Mouse (Mus musculus): ENCODE data around the gene Ifit2. TPM values are rescaled to one million over a fixed set of nuclear protein-coding genes. Genes with fewer than 3 reads are reported as not detected.

Gene Ifit2
- total and polyA plus RNA-seq, 2 experiments from 2014 or later = 5.6 to 8.3 TPM

DNA sequence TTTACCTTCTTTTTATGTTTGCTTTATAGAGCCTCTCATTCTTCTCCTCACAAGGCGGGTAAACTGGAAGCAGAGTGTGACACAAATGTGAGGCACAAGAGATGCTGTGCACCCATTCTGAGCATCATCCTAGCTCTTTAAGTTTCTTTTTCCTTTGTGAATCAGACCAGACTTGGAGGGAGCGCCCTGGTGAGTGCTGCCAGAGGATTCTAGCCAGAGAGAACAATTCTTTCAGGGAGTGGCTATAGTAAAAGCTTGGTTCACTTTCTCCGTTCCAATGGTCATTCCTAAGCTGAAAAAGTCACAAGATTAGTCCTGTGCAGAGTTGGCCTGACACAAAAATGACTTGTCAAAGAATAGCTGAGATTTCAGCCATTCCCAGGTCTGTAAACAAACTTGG, 6.1 kb downstream of the Ifit2 start:
- Histone ChIP-seq H3K36me3 (ENCODE audit: insufficient read depth, low read length) (no peaks in the 10 kb centered on the region), H3K4me3 (ENCODE audit: low read length) (no peak overlapping the region), H3K9me3 (ENCODE audit: low read length) (no peaks in the 10 kb centered on the region), H3K4me1 (ENCODE audit: insufficient read depth, low read length) (no peaks in the 10 kb centered on the region), H3K27me3 (ENCODE audit: insufficient read depth, low read length) (no peaks in the 10 kb centered on the region), H3K4me2 (ENCODE audit: low read depth, low read length) (no peak overlapping the region), H3K9ac (replicated peaks; ENCODE audit: low read length) (no peak overlapping the region), H3K27ac (no peak overlapping the region)
- DNase-seq (ENCODE audit: low spot score) (no peak), ATAC-seq (no peak)
- 77% methylated on average over 3 of the region's 3 CpGs for WGBS
- TF ChIP-seq CTCF (IDR thresholded peaks at IDR 0.05; ENCODE audit: low read depth) = no peak

DNA sequence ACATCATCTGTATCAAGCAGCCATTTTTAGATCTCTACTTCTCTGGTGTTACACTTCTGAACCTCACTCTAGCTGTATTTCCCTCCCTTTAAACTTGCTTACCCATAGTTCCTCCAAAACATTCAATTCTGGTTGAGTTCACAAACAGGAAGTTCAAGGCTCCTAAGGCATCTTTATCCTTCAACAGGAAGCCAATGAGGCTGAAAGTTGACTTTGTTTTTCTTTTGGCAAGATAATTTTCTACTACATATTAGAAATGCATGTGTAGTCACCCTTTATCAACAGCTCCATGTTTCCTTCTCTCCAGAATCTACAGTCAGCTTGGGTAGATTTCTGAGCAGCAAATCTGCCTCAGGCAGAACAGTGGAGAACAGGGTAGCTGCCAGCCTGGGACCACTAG, 12.1 kb downstream of the Ifit2 start:
- no peak overlapping the region for H3K27ac ChIP-seq
- H3K4me2 ChIP-seq (ENCODE audit: low read depth, low read length) = no peak overlapping the region
- no peak for ATAC-seq

DNA sequence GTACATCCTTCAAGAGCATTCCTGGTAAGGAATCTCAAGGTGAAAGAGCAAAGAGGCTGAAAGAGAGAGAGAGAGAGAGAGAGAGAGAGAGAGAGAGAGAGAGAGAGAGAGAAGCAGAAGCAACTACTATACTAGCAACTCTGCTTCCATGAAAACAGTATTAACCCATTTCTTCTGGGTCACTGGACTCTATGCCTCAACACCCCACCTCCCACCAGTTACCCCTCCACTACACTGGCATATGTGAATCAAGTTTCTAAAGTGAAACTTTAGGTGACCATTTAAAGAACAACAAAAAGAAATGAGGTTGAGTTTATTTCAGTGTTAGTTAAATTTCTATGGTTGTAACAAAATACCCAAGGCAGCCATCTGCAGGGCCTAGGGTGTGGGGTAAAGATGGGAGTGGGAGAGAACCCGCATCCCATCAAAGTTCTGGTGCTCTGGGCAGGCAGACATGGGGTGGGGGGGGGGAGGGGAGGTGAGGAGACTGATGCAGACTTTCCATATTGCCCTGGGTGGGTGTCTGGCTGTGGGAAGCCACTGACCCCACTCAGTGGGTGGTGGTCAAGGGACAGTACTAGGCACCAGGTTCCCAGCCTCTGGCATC, 15.8 kb downstream of the Ifit2 start:
- 71% methylated on average over 1 of the region's 1 CpGs for WGBS
- Histone ChIP-seq H3K4me3 (ENCODE audit: low read length) (no peak overlapping the region), H3K4me2 (ENCODE audit: low read depth, low read length) (no peak overlapping the region), H3K36me3 (ENCODE audit: insufficient read depth, low read length) (no peaks in the 10 kb centered on the region), H3K27me3 (ENCODE audit: insufficient read depth, low read length) (no peaks in the 10 kb centered on the region), H3K4me1 (ENCODE audit: insufficient read depth, low read length) (no peaks in the 10 kb centered on the region), H3K27ac (no peak overlapping the region), H3K9ac (replicated peaks; ENCODE audit: low read length) (no peak overlapping the region), H3K9me3 (ENCODE audit: low read length) (no peaks in the 10 kb centered on the region)
- DNase-seq (ENCODE audit: low spot score) (no peak), ATAC-seq (no peak)
- no peak for TF ChIP-seq CTCF (IDR thresholded peaks at IDR 0.05; ENCODE audit: low read depth)

More for the DNA sequence above, 12.1 kb downstream of the Ifit2 start:
- no peak overlapping the region for H3K4me3 ChIP-seq (ENCODE audit: low read length)
- no peaks in the 10 kb centered on the region for H3K4me1 ChIP-seq (ENCODE audit: insufficient read depth, low read length)
- no peak for DNase-seq (ENCODE audit: low spot score)
- no peaks in the 10 kb centered on the region for H3K27me3 ChIP-seq (ENCODE audit: insufficient read depth, low read length)
- no peak overlapping the region for H3K9ac ChIP-seq (replicated peaks; ENCODE audit: low read length)
- no peaks in the 10 kb centered on the region for H3K9me3 ChIP-seq (ENCODE audit: low read length)
- TF ChIP-seq CTCF (IDR thresholded peaks at IDR 0.05; ENCODE audit: low read depth) = no peak
- H3K36me3 ChIP-seq (ENCODE audit: insufficient read depth, low read length) = no peaks in the 10 kb centered on the region

DNA sequence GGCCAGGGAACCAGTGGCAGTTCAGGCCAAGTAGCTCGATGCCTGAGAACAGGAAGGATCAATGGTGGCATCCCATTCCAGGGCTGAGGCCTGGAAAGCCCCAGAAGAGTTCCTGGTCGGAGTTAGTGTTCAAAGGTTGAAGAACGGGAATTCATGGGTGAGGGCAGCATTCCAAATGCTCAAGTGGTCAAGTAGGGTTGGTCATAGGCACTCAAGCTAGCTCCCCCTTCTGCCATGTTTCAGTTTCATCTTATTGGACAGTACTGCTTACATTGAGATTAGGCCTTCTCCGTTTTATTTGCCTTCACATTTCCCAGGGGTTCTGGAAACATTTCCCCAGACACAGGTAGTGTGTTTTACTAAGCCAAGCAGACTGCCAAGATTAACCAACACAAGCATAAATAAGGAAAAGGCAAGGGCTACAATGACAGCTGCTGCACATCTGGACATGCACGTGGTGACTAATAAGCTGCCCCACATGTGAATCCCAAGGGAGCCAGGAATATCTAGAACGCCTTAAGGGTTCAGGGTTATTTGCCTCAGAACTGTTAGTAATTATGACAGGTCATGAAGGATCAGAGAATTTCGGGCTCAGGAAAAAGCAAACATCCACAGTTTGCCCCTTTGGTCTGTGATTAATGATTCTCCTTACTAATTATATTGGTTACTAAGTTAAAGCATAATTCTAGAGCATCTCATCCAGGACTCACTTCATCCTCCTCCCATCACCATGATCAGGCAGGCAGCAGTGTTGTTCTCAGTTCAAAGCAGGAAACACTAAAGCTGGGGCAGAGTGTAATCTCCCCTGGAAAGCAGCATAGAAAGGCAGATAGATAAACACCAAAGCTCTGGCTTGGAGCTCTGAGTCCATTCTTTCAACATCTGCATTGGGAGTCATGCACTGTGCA, 18.7 kb downstream of the Ifit2 start:
- no peak overlapping the region for H3K4me2 ChIP-seq (ENCODE audit: low read depth, low read length)
- H3K9me3 ChIP-seq (ENCODE audit: low read length) = no peaks in the 10 kb centered on the region
- 81% methylated on average over 7 of the region's 7 CpGs for WGBS
- no peak overlapping the region for H3K9ac ChIP-seq (replicated peaks; ENCODE audit: low read length)
- no peaks in the 10 kb centered on the region for H3K4me1 ChIP-seq (ENCODE audit: insufficient read depth, low read length)
- no peak for TF ChIP-seq CTCF (IDR thresholded peaks at IDR 0.05; ENCODE audit: low read depth)
- no peak overlapping the region for H3K4me3 ChIP-seq (ENCODE audit: low read length)
- no peak overlapping the region for H3K27ac ChIP-seq
- no peaks in the 10 kb centered on the region for H3K36me3 ChIP-seq (ENCODE audit: insufficient read depth, low read length)
- no peaks in the 10 kb centered on the region for H3K27me3 ChIP-seq (ENCODE audit: insufficient read depth, low read length)
- no peak for ATAC-seq
- no peak for DNase-seq (ENCODE audit: low spot score)

DNA sequence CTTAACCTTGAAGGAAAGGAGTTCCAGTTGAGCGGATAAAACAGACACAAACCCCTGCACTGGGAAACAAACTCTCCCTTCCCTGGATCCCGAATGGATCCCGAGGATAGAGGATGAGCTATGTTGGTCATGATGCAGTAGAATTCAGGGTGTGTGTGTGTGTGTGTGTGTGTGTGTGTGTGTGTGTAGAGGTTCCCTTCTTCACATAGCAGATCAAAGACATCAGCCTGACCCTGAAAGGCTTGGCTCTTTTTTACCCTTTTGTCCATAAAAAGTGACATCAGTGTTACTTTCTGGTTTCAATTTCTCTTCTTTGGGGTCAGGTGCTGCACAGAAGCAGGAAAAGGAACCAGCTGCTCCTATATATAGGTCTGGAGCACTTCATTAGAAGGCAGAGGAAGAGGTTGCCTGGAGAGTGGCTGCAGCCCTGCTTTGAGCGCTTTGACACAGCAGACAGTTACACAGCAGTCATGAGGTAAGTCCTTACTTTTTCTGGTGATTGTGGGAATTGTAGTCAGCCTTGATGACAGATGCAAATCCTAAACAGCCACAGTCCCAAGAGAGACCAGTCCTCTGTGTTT, 19.5 kb downstream of the Ifit2 start:
- DNase-seq (ENCODE audit: low spot score) (no peak), ATAC-seq (0 out of 2 replicates have a peak, but pooled peaks have one; percentile 10)
- H3K36me3 ChIP-seq (ENCODE audit: insufficient read depth, low read length) = no peaks in the 10 kb centered on the region
- no peaks in the 10 kb centered on the region for H3K4me1 ChIP-seq (ENCODE audit: insufficient read depth, low read length)
- no peak overlapping the region for H3K4me3 ChIP-seq (ENCODE audit: low read length)
- no peak overlapping the region for H3K9ac ChIP-seq (replicated peaks; ENCODE audit: low read length)
- 75% methylated on average over 4 of the region's 4 CpGs for WGBS
- H3K4me2 ChIP-seq (ENCODE audit: low read depth, low read length) = no peak overlapping the region
- TF ChIP-seq CTCF (IDR thresholded peaks at IDR 0.05; ENCODE audit: low read depth) = no peak
- no peak overlapping the region for H3K27ac ChIP-seq
- H3K9me3 ChIP-seq (ENCODE audit: low read length) = no peaks in the 10 kb centered on the region
- no peaks in the 10 kb centered on the region for H3K27me3 ChIP-seq (ENCODE audit: insufficient read depth, low read length)

DNA sequence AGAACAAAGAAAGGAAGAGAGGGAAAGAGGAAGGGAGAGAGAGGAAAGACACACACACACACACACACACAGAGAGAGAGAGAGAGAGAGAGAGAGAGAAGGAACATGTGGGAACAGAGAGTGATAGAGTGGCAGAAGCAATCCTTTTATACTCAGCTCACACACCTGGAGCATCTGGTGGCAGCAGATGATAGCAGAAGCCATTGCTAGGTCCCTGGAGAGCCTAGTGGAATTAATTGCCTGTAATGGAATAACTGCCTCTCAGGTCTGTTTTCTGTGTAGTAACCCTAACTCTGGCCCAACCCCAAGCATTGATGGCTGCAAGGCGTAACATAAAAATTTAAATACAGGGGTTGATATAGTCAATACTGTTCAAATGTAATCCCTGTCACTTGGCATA, 20.6 kb downstream of the Ifit2 start:
- Histone ChIP-seq H3K4me2 (ENCODE audit: low read depth, low read length) (no peak overlapping the region), H3K9ac (replicated peaks; ENCODE audit: low read length) (no peak overlapping the region), H3K4me1 (ENCODE audit: insufficient read depth, low read length) (no peaks in the 10 kb centered on the region), H3K27ac (no peak overlapping the region), H3K36me3 (ENCODE audit: insufficient read depth, low read length) (no peaks in the 10 kb centered on the region), H3K9me3 (ENCODE audit: low read length) (no peaks in the 10 kb centered on the region), H3K4me3 (ENCODE audit: low read length) (no peak overlapping the region), H3K27me3 (ENCODE audit: insufficient read depth, low read length) (no peaks in the 10 kb centered on the region)
- no peak for ATAC-seq
- no peak for TF ChIP-seq CTCF (IDR thresholded peaks at IDR 0.05; ENCODE audit: low read depth)
- WGBS = 77% methylated on average over 1 of the region's 1 CpGs
- no peak for DNase-seq (ENCODE audit: low spot score)
